Mouse (Mus musculus): Measurements from ENCODE around the gene Ppp1r35. TPM values are rescaled to one million over a fixed set of nuclear protein-coding genes. Genes with fewer than 3 reads are reported as not detected.
"Not testable (repeated sequence)": the region's sequence is repeated elsewhere in the genome, so short reads cannot be mapped to it uniquely, and the experiment has no call there.

Ppp1r35 gene
- total RNA-seq, 2 experiments from 2014 or later: 23.5 to 28.6 TPM

DNA sequence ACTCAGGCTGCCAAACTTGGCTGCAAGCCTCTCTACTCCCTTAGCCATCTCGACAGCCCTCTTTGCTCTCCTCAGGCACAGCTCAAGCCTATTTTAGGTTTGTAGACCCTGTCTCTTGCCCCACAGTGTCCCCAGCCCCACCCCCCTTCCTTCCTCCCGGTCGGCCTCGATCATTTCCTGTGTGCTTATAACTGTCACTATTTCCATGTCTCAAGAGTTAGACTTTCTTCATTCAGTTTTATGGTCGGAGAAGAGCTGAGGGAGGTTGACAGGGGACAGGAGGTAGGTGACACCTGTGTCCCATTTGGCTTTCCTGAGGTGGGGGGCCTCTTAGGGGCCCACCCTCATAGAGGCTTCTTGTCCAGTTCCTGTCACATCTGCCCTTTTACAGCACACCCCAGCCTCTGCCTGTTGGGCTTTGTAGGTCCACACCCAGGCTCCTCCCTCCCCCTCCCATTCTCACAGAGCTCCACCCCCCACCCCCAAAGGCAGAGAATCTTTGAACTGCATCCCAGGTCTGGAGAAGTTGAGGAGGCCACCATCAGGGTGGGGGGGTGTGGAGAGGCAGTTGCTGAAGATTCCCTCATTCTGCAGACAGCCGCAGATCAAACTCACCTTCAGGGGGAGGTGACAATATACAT, 29.3 kb upstream of the Ppp1r35 start:
- no peak for DNase-seq (ENCODE audit: low spot score in 2 of 2)
- intact Hi-C loops (cut with DNase I): loop anchor here (5.0 kb wide), 1 partner anchor 217 kb away; the partner anchor contains the start of genes Epo and Gnb2

DNA sequence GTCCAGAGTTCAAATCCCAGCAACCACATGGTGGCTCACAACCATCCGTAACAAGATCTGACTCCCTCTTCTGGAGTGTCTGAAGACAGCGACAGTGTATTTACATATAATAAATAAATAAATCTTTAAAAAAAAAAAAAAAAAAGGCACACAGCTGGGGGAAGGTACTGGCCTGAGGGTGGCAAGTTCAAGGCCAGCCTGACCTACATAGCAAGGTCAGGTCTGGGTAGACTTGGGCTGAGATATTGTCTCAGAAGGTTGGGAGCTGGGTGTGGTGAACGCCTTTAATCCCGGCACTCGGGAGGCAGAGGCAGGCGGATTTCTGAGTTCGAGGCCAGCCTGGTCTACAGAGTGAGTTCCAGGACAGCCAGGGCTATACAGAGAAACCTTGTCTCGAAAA, 28.4 kb upstream of the Ppp1r35 start:
- intact Hi-C loops (cut with DNase I); DNase-seq (ENCODE audit: low spot score in 2 of 2): not testable (repeated sequence)

DNA sequence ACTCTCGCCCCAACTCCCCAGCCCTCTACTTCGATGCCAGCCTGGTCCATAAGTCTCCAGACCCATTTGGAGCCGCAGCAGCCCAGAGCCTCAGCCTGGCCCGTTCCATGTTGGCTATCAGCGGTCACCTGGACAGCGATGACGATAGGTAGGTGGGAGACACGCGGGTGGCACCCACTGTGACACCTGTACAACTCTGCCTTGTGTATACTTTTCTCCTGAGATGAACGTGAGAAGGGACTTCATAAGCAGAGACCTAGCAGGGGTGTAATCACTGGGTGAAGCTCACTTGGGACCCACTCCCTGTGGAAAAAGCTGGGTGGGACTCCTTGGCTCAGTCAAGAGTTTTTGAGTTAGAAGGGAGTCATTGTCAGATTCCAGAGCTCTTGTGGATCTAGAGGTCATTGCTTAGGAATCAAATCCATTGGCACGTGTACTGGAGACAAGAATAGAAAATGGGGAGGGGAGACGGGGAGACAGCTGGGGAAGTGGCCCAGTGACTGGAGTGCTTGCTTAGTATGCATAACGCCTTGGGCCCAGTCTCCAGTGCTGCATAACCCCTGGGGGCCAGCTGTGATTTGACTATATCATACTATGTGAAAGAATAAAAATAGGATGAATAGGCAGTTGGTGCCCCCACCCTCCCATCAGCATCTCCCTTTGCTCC, 27.3 kb upstream of the Ppp1r35 start:
- intact Hi-C loops (cut with DNase I): no loop called here
- DNase-seq (ENCODE audit: low spot score in 2 of 2): no peak

DNA sequence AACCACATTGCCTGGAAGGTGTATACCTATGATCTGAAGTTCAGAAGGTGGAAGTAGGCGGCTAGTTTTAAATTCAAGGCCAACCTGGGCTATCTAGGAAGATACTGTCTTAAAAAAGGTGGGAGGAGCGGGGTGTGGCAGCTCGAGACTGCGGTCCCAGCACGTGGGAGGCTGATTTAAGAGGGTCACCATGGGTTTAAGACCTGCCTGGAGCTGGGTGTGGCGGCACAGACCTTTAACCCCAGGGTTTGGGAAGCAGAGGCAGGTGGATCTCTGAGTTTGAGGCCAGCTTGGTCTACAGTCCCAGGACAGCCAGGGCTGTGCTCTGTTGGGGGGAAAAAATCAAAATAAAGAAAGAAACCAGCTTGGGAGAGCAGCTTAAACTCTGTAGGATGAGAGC, 26.7 kb upstream of the Ppp1r35 start:
- no peak for DNase-seq (ENCODE audit: low spot score in 2 of 2)
- intact Hi-C loops (cut with DNase I): no loop called here

DNA sequence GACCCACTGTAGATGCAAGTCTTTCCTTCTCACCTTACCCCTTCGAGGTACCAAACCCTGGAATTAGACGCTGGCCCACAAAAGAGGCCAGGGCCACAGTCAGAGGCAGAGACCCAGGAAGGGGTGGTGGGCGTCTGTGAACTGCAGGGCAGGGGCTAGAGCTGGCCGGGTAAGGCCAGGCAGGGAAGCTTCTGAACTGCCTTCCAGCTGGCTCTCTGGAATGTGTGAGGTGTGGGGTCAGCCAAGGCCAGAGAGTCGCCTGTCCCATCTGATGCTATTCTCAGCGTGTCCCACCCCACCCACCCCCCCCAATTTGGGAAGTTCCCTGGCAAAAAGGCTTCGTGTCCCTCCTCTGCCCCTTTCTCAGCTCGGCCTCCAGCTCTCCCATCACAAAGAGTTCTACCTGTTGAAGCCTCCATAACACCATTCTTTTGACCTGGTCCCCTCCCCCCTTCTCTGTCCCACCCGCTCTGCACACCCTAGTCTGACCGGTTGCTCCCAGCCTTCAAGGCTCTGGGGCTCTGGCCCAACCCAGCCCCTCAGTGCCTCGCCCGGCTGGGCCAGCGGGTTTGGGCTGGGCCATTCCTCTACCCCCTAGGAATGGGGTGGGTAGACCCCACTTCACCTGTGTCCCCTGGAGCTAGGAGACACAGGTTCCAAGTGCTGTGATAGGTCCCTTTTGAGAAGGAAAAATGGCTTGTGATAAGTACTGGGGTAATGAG, 25.4 kb upstream of the Ppp1r35 start:
- no peak for DNase-seq (ENCODE audit: low spot score in 2 of 2)
- intact Hi-C loops (cut with DNase I): no loop called here

DNA sequence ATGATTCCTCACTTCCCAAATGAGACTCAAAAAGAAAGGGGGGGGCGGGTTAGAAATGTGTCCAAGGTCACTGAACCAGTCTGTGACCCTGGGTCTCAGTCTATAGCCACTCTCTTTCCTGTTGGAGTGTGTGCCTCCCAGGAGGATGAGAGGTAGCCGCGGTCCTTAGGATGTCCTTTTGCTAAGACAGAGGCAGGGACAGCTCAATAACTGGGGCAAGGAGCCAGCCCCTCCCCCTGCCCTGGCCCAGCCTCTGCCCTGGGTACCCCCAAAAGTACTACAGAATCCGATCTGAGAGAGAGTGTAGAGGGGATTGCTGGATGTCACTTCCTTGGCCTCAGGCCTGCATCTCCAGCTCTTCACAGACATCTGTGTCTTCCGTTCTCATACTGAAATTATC, 23.2 kb upstream of the Ppp1r35 start:
- no peak for DNase-seq (ENCODE audit: low spot score in 2 of 2)
- intact Hi-C loops (cut with DNase I): no loop called here

DNA sequence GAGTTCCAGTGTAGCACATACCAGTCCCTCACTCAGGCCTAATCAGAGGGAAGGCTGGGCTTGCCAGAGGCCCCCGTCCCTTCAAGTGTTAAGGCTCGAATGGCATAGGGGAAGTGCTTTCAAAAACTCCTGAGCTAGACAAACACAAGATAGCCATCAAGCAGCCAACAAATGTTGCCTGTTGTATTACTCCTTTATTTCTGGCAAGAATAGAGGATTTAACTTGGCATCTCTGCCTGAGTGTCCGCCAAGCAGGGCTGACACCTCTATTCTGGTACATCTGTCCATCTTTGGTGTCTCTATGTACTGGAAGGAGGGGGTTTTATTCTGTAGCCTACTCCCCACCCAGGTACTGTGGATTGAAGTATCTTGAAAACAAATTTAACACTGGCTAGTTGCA, 22.5 kb upstream of the Ppp1r35 start:
- intact Hi-C loops (cut with DNase I): no loop called here
- DNase-seq (ENCODE audit: low spot score in 2 of 2): no peak

DNA sequence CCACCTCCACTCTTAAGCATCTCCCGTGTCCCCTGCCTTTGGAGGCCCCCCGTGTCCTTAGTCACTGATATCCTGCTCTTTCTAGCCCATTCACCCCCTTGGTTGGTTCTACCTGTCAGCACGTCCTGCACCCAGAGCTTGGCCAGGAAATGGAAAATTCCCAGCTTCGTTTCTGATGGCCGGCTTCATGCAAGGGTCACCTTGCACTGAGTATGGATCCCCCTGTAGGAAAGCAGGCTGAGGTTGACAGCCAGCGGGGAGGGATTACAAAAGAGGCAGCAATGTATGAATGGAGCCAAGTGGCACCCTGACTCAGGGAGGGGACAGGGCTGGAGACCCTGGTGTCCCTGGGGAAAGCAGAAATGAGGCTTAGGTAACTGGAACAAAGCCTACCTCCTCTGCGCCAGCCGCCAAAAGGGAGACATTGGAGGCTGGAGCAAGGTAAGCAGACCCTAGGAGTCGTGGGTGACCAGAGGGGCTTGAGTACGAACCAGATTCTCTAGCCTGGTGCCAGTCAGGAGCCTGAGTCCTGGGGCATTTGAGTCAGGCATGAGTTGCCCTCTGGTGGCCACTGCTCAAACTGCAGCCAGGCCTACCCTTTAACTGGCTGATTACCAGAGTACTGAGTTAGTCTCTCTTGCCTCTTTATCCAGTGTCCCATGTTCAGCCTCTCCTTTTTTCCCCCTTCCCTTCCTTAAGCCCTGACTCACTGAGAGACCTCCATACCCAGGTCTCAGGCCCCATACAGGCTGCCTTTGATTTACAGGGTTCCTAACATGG, 21.6 kb upstream of the Ppp1r35 start:
- peak; percentile 79 to 85 for DNase-seq (ENCODE audit: low spot score in 2 of 2)
- intact Hi-C loops (cut with DNase I): loop anchor here (1.0 kb wide), 1 partner anchor 100 kb away; no protein-coding TSS in a partner anchor

DNA sequence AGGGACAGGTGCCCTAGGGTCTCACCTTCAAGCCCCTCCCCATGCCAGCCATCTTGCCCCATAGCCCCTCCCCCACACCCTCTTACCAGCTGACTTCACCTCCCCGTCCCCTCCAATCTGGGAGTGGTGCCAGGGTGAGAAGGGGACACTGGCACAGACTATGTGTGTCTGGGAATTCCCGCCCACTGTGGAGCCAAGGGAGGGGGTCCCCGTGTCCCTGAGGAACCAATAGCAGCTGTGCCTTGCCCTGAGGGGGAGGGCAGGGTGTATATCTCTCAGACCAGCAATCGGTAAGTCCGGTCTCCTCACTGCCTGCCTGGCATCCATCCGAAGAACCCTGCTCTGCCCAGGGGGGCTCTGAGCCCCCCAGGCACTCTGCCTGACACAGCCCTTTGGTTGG, 20.8 kb upstream of the Ppp1r35 start:
- DNase-seq (ENCODE audit: low spot score in 2 of 2): peak; percentile 63 to 69
- intact Hi-C loops (cut with DNase I): loop anchor here (1.0 kb wide), 1 partner anchor 101 kb away; no protein-coding TSS in a partner anchor

DNA sequence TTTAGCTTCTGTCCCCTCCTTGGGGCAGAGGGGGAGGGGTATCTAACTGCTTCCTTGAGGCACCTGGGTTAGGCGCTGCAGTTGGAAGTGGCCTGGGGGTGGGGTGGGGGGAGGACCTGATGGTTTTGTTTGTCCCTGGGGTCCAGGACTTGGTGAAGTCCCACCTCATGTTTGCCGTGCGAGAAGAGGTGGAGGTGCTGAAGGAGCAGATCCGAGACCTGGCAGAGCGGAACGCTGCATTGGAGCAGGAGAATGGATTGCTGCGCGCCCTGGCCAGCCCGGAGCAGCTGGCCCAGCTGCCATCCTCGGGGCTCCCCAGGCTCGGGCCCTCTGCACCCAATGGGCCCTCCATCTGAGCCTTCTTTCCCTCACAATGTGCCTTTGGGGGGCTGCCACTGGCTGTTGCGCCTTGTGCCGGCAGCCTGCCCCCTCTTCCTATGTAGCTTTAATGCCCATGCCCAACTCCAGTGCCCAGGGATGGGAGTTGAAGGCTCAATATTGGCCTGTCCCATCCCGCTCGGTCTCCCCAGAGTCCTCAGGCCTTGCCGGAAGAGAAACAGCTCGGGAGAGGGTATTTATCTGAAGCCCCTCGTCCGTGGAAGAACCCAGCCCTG, 19.6 kb upstream of the Ppp1r35 start:
- intact Hi-C loops (cut with DNase I): no loop called here
- no peak for DNase-seq (ENCODE audit: low spot score in 2 of 2)

DNA sequence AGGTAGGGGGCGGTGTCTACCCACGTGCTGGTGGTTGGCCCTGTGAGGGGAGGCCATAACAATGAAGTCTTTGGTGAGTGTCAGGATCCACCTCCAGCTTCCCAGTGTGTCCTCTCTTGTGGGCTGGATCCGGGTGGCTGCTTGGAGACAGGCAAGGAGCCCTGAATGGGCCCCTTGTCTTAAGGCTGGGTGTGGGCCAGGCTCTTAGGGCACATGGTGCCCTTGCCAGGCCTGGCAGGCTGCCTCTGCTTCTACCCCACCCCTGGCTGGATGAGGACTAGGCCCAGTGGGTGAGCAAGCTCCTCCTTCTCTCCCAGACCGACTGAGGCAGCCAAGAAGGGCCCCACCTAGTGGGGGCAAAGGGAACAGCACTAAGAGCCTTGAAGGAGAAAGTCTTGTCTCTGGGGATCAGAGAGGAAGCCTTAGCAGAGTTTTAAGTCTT, 18.7 kb upstream of the Ppp1r35 start:
- intact Hi-C loops (cut with DNase I): no loop called here
- DNase-seq (ENCODE audit: low spot score in 2 of 2): peak; percentile 81 to 84

DNA sequence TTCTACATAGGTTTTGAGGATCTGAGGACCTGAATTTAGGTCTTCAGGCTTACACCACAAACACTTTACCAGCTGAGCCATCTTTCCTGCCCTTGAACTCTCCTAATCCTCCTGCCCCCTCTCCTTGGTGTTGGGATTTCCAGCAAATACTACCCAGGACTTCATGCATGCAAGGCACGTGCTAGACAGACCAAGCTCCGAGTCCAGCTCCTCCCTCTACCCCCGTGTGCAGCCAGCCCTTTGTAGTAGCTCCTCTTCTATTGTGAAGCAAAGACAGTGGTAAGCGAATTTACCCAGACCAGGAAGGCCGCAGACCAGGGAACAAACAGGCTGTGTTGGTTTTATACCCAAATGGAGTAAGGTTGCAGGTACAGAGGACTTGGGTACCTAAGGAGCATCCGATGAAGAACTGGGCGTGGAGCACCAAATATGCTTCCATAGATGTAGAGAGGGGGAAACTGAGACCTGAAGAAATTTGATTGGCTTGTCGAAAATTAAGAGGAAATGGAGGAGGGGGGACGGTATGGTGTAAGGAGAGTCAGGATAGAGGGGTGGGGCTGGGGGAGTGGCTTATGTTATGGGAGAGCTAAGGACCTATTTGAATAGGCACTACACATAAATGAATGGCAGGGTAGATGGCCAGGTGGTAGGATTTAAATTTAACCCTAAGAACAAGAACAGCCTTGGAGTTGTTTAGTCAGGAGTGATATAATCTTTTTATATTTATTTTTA, 13.9 kb upstream of the Ppp1r35 start:
- intact Hi-C loops (cut with DNase I): no loop called here

DNA sequence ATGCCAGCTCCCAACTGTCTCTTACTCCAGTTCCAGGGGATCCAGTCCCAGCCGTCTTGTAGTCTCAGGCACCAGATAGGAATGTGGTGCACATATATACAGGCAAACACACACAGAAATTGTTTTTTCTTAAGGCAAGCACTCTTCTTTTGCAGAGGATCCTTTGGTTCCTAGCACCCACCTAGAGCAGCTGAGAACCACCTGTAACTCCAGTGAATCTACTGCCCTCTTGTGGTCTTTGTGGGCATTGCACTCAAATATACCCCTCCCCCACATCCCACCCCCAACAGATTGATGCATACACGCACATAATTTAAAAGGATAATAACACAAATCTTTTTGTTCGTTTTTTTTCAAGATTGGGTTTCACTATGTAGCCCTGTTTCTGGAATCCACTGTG, 12.4 kb upstream of the Ppp1r35 start:
- DNase-seq (ENCODE audit: low spot score in 2 of 2): no peak
- intact Hi-C loops (cut with DNase I): no loop called here

More for the DNA sequence above, 13.9 kb upstream of the Ppp1r35 start:
- no peak for DNase-seq (ENCODE audit: low spot score in 2 of 2)

DNA sequence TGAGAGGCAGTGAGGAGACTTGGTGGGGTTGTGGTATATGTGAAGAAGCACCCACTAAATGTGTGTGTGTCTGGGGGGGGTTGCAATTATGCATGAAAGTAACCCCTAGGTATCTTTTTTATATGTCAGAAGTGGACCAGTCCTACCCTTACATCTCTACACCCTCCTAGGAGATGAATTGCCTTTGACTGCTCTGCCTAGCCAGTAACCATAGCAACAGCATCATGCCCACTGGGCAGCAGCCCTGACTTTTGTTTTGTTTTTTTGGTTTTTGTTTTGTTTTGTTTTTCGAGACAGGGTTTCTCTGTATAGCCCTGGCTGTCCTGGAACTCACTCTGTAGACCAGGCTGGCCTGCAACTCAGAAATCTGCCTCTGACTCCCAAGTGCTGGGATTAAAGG, 10.2 kb upstream of the Ppp1r35 start:
- no peak for DNase-seq (ENCODE audit: low spot score in 2 of 2)
- intact Hi-C loops (cut with DNase I): no loop called here

DNA sequence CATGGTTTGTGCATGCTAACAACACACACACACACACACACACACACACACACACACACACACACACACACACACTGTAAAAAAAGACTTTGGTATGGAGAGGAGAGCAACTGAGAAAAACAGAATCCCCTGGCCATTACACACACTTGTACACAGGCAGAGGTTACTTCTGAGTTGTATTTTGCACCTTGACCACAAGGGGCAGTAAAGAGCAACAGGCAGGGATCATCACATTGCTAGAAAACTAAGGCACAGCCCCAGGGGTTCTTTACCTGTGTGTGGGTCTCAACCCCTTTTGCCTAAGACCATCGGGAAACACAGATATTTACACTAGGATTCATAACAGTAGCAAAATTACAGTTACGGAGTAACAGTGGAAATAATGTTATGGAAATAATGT, 7.9 kb upstream of the Ppp1r35 start:
- DNase-seq (ENCODE audit: low spot score in 2 of 2): no peak
- intact Hi-C loops (cut with DNase I): loop anchor here (10.0 kb wide), 1 partner anchor 436 kb away; the partner anchor contains the start of gene Slc12a9

DNA sequence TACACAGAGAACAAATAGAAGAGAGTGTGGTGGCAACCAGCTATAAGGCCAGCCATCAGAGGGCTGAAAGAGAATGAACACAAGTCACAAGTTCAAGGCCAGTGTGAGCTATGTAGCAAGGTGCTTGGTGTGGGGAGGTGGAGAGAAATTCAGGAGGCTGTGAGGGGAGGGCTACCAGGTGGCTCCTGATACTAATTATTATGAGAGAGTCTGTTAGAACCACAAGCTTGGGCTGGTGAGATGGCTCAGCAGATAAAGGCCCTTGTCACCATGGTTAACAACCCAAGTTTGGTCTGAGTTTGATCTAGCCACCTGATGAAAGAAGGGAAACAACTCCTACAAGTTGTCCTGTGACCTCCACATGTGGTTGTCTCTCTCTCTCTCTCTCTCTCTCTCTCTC, 5.9 kb upstream of the Ppp1r35 start:
- intact Hi-C loops (cut with DNase I): loop anchor here (10.0 kb wide), 1 partner anchor 438 kb away; the partner anchor contains the start of gene Slc12a9
- DNase-seq (ENCODE audit: low spot score in 2 of 2): no peak

DNA sequence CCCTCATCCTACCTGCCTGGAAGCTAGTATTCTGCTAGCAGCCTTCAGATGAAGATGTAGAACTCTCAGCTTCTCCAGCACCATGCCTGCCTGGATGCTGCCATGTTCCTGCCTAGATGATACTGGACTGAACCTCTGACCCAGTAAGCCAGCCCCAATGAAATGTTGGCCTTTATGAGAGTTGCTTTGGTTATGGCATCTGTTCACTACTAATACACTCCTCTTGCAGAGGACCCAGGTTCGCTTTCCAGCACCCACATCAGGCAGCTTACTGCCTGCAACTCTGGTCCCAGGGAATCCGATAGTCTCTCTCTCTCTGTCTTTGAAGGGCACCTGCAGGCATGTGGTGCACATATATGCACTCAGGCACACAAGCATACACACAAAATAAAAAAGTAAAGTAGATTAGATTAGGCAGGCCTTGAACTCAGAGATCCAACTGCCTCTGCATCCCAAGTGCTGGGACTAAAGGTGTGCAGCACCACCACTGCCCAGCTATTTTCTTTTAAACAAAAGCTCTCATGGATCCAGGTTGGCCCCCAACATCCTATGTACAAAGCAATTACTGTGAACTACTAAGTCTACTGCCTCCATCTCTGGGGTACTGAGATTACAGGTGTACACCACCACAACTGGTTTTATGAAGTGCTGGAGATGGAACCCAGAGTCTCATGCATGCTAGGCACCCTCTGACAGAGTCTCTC, 2.9 kb upstream of the Ppp1r35 start:
- intact Hi-C loops (cut with DNase I): loop anchor here (10.0 kb wide), 1 partner anchor 441 kb away; the partner anchor contains the start of gene Slc12a9
- DNase-seq (ENCODE audit: low spot score in 2 of 2): no peak

DNA sequence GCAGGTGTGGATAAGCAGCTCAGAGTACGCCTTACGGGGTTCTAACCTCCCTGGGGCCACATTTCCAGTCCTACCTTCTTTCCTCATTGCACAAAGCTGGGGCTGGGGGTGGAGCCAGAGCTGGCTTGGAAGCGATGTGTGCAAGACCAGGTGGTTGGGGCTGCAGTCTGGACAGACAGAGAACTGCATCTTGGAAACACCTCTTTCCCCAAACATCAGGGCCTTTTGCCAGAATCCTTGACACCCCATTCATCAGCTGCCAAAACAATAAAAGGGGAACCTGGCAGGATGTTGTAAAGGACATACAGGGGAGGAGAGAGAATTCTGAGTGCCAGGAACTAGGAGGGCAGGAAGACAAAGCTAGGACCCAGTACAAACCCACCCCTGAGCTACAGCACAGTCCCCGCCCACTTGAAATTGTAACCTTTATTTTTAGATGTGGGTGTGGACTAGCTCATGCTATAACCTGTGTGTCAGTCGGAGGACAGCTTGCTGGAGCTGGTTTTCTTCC, 2.2 kb upstream of the Ppp1r35 start:
- intact Hi-C loops (cut with DNase I): loop anchor here (10.0 kb wide), 1 partner anchor 442 kb away; the partner anchor contains the start of gene Slc12a9

More for the DNA sequence above, 2.2 kb upstream of the Ppp1r35 start:
- no peak for DNase-seq (ENCODE audit: low spot score in 2 of 2)
